Mouse (Mus musculus) erythroblast, embryonic 14.5 days (primary cell): ENCODE results near the gene Krt9. TPM values are rescaled to one million over a fixed set of nuclear protein-coding genes. Genes with fewer than 3 reads are reported as not detected.

ENCODE experiments used
- H3K27me3 ChIP-seq: 2 replicates; pipeline ENCODE4 v1.6.1; 2012; ENCODE audit warnings: inconsistent platforms; ENCODE audit not compliant: control insufficient read depth
- H3K36me3 ChIP-seq: 2 replicates; pipeline ENCODE4 v1.6.1; 2012; ENCODE audit warnings: mild to moderate bottlenecking, inconsistent platforms; ENCODE audit not compliant: control insufficient read depth
- H3K4me1 ChIP-seq: 2 replicates; pipeline ENCODE4 v1.6.1; 2012; ENCODE audit warnings: inconsistent platforms; ENCODE audit not compliant: control insufficient read depth
- H3K4me3 ChIP-seq: replicated peaks from 2 replicates; pipeline ENCODE3; 2012; ENCODE audit warnings: moderate library complexity, mild to moderate bottlenecking, inconsistent platforms
- H3K9me3 ChIP-seq: 2 replicates; pipeline ENCODE4 v1.6.1; 2012; ENCODE audit warnings: low read length, inconsistent platforms, mixed read lengths; ENCODE audit not compliant: control insufficient read depth
- GATA1 ChIP-seq: IDR thresholded peaks from 2 replicates; pipeline ENCODE4 v1.6.1; 2012; ENCODE audit warnings: low read length, inconsistent platforms, mixed read lengths
- TAL1 ChIP-seq: IDR thresholded peaks from 3 replicates; pipeline ENCODE4 v1.6.1; 2012; ENCODE audit warnings: low read length, inconsistent platforms, mixed read lengths
- polyA plus RNA-seq: library from polyadenylated mRNA; stranded (reverse); fragments of >175 nt; gene quantifications from 2 replicates; pipeline ENCODE4 v1.2.3, GENCODE M21; 2012

The Krt9 gene
- polyA plus RNA-seq, 1 experiment = not detected

- H3K4me3 ChIP-seq = no peak overlapping the region
- no peaks in the 10 kb centered on the region for H3K9me3 ChIP-seq
- H3K36me3 ChIP-seq = no peaks in the 10 kb centered on the region
- TF ChIP-seq TAL1 (no peak), GATA1 (no peak)
- no peaks in the 10 kb centered on the region for H3K27me3 ChIP-seq
- H3K4me1 ChIP-seq = no peaks in the 10 kb centered on the region
Measured at GRCm38 (mm10) chr11:100157908-100158477, 35.1 kb downstream of the Krt9 start.

DNA sequence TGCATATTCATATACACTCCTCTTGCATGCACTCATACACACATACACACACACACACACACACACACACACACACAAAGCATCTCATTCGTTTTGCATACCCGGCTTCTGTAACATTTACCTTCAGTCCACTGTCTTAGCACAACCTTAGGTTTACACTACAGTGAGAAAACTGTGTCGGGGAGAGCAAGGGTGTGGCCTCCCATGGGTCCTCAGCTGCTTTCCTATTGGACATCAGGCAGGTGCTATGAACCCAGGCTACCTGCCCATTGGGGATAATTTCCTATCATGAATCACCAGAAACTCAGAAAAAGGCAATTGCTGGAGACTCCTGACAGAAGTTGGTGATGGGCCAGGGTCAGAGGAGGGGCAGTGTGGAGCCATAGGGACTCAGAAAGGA lies 35.7 kb downstream of the Krt9 start:
- Histone ChIP-seq H3K9me3 (no peaks in the 10 kb centered on the region), H3K36me3 (no peaks in the 10 kb centered on the region), H3K4me1 (no peaks in the 10 kb centered on the region), H3K4me3 (no peak overlapping the region), H3K27me3 (no peaks in the 10 kb centered on the region)
- TF ChIP-seq GATA1 (no peak), TAL1 (no peak)

DNA sequence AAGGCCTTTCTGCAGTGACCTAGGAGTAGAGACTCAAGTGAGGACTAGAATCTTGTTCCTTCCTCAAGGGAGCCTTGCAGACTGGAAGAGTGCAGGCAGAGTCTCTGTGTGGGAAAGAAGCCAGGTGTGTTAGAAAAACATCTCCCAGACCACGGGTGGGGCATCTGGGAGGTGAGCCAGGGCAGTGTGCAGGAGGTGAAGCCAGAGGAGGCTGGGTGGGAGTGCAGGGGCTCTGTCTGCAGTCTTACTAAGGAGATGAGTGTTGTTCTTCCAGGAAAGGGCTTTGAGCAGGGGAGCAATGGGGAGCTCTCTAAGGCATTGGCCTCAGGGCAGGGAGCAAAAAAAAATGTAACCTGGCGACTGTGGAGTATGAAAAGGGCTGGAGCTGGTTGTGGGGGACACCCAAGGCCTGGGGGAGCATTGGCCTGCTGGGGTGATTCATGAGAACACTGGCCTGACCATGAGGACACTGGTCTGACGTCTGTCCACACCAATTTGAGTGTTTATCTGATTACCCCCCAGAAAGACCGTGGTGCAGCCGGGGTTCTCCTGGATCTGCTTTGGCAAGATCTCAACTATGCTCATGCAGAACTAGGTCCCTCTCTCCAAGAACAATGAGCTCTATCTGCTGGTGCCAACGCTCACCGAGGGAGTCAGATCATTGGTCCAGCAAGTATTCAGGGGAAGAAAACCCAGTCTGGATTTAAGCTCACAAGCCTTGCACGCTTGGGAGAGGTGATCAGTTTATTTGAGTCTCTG lies 37.4 kb downstream of the Krt9 start:
- H3K4me3 ChIP-seq = no peak overlapping the region

DNA sequence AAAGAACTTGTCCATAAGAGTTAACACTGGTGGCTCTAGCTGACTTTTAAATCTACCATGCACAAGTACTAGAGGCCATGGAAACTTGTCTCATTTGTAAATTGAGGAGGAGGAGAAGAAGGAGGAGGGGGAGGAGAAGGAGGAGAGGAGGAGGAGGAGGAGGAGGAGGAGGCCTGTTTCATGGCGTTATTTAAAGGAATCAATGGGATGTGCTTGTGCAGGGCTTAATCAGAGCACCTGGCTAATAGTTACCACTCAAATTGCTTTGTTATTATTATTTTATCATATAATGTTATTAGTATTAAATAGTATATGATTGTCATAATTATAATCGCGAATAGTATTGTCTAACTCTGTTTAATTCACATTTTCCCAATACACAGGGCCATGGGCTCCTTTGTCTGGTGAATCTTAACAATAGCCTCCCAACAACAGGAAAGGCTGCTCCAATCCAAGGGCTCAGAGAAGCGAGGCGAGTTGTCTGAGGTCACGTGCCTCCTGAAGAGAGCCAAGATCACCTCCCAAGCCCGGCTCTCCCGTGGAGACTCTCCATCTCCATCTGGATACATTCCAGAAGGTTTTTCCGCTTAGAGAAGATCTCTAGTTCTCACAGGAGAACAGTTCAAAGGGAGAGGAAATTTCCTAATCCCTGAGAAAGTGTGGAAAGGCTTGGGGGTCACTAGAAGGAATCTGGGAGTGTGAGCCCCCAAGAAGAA lies 44.3 kb downstream of the Krt9 start, which contains the start of gene Krt19:
Gene Krt19, minus strand, starts transcription at position 51 of the 716 bp plus-strand sequence.
- Histone ChIP-seq H3K9me3 (no peaks in the 10 kb centered on the region), H3K36me3 (no peaks in the 10 kb centered on the region), H3K4me1 (no peaks in the 10 kb centered on the region), H3K4me3 (no peak within 1 kb of the TSS), H3K27me3 (peaks cover 26% of the 10 kb centered on the region)
- TF ChIP-seq TAL1 = no peak
- no peak for TF ChIP-seq GATA1

More for the DNA sequence above, 37.4 kb downstream of the Krt9 start:
- Histone ChIP-seq H3K36me3 (no peaks in the 10 kb centered on the region), H3K9me3 (no peaks in the 10 kb centered on the region), H3K27me3 (no peaks in the 10 kb centered on the region), H3K4me1 (no peaks in the 10 kb centered on the region)
- TF ChIP-seq TAL1 (no peak), GATA1 (no peak)

- Histone ChIP-seq H3K4me1 (no peaks in the 10 kb centered on the region), H3K36me3 (no peaks in the 10 kb centered on the region), H3K27me3 (peaks cover 26% of the 10 kb centered on the region), H3K9me3 (no peaks in the 10 kb centered on the region), H3K4me3 (no peak overlapping the region)
- TF ChIP-seq GATA1 (no peak), TAL1 (no peak)
Measured at GRCm38 (mm10) chr11:100147566-100148353, 45.3 kb downstream of the Krt9 start.

- H3K9me3 ChIP-seq = no peaks in the 10 kb centered on the region
- no peak overlapping the region for H3K4me3 ChIP-seq
- H3K36me3 ChIP-seq = no peaks in the 10 kb centered on the region
- no peaks in the 10 kb centered on the region for H3K4me1 ChIP-seq
- peaks cover 26% of the 10 kb centered on the region for H3K27me3 ChIP-seq
- TF ChIP-seq GATA1 = no peak
- no peak for TF ChIP-seq TAL1
Measured at GRCm38 (mm10) chr11:100145858-100146560, 47.0 kb downstream of the Krt9 start.

DNA sequence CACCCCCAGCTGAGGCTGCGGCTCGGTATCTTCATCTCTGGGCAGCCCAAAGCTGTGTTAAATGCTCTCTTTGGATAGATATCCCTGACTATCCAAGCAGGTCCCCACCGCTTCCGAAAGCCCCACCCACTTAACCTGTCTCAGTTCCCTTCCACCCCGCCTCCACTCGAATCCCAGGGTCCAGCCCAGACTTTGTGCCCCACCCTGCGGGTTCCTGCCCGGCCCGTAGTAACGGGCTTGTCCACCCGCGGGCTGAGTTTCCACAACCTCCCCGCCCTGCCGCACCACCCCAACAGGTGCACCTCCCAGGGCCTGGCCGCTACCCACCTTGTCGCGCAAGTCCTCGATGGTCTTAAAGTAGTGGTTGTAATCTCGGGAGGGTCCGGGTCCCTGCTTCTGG lies 47.9 kb downstream of the Krt9 start:
- H3K4me1 ChIP-seq = no peaks in the 10 kb centered on the region
- H3K36me3 ChIP-seq = no peaks in the 10 kb centered on the region
- H3K9me3 ChIP-seq = no peaks in the 10 kb centered on the region
- H3K27me3 ChIP-seq = peaks cover 26% of the 10 kb centered on the region
- no peak overlapping the region for H3K4me3 ChIP-seq
- TF ChIP-seq GATA1 (no peak), TAL1 (no peak)

GRCm38 (mm10) chr11:100140966-100141365 lies 52.1 kb downstream of the Krt9 start:
- H3K36me3 ChIP-seq = no peaks in the 10 kb centered on the region
- H3K9me3 ChIP-seq = no peaks in the 10 kb centered on the region
- H3K4me3 ChIP-seq = no peak overlapping the region
- TF ChIP-seq GATA1 (no peak), TAL1 (no peak)
- peaks cover 17% of the 10 kb centered on the region for H3K27me3 ChIP-seq
- H3K4me1 ChIP-seq = no peaks in the 10 kb centered on the region
